Mouse (Mus musculus) megakaryocyte, embryonic 14.5 days (primary cell): ENCODE measurements around the gene Fasn. TPM values are rescaled to one million over a fixed set of nuclear protein-coding genes. Genes with fewer than 3 reads are reported as not detected.
A peak's percentile ranks its signal among the peaks of the same experiment; 100 is the strongest.
"Not testable (repeated sequence)": the region's sequence is repeated elsewhere in the genome, so short reads cannot be mapped to it uniquely, and the experiment has no call there.

ENCODE experiments used
- H3K27me3 ChIP-seq: replicated peaks from 2 replicates; pipeline ENCODE3; 2012; ENCODE audit warnings: inconsistent platforms
- H3K36me3 ChIP-seq: replicated peaks from 2 replicates; pipeline ENCODE3; 2012; ENCODE audit warnings: low read length, inconsistent platforms, mixed read lengths
- H3K4me1 ChIP-seq: 2 replicates; pipeline ENCODE4 v1.6.1; 2012; ENCODE audit warnings: inconsistent platforms
- H3K4me3 ChIP-seq: replicated peaks from 2 replicates; pipeline ENCODE3; 2012; ENCODE audit warnings: moderate library complexity, mild to moderate bottlenecking, inconsistent platforms
- H3K9me3 ChIP-seq: 2 replicates; pipeline ENCODE4 v1.6.1; 2012; ENCODE audit warnings: inconsistent platforms
- FLI1 ChIP-seq: IDR thresholded peaks from 2 replicates; pipeline ENCODE4 v1.6.1; 2012; ENCODE audit warnings: low read length, inconsistent platforms, mixed read lengths
- GATA1 ChIP-seq: IDR thresholded peaks from 3 replicates; pipeline ENCODE4 v1.6.1; 2012; ENCODE audit warnings: mixed read lengths, low read length, inconsistent platforms, borderline replicate concordance
- polyA plus RNA-seq: library from polyadenylated mRNA; stranded (reverse); fragments of >175 nt; gene quantifications from 2 replicates; pipeline ENCODE4 v1.2.3, GENCODE M21; 2012; ENCODE audit warnings: low replicate concordance; ENCODE audit not compliant: insufficient read depth

The Fasn gene
- polyA plus RNA-seq: 328 and 589 TPM in 2 replicates

DNA sequence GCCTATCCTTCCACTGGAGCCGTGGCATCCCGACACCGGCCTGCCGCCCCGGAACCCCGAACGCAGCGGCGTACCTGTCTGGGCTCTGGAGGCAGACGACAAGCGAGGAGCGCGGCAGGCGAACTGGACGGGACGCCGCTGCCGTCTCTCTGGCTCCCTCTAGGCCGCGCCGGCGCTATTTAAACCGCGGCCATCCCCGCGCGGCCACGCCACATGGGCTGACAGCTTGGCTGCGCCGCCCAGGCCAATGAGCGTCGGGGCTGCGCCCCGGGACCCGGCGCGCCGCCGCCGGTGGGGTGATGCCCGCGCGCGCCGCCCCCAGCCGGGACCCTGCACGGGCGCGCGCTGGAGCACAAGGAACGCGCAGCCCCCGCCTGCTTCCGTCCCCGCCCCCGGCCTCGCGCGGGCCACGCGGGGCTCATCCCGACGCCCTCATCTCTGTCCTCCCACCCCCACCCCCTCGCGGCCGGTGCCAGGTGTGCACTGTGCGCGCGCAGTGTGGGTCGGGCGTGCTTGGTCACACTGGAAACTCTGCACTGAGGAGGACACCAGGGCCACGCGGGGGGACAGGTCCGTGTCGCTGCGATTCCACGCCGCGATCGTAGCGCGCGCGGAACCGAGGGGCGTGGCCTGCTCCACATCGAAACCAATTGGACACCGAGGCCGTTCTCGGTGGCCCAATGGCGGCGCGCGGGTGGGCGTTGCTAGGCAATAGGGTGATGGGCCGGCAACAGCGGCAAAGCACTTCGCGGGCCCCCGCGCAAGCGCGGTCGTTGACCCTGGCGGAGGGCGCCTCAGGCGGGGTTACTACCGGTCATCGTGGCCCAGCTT is at the start of gene Fasn:
Gene Fasn, minus strand, starts transcription at position 592 of the 831 bp plus-strand sequence.
- Histone ChIP-seq H3K4me1 (peaks cover 93% of the 10 kb centered on the region), H3K9me3 (no peaks in the 10 kb centered on the region), H3K27me3 (no peaks in the 10 kb centered on the region), H3K36me3 (peaks cover 47% of the 10 kb centered on the region), H3K4me3 (peak within 1 kb of the TSS; percentile 99)
- TF ChIP-seq GATA1: no peak
- TF ChIP-seq FLI1: no peak

DNA sequence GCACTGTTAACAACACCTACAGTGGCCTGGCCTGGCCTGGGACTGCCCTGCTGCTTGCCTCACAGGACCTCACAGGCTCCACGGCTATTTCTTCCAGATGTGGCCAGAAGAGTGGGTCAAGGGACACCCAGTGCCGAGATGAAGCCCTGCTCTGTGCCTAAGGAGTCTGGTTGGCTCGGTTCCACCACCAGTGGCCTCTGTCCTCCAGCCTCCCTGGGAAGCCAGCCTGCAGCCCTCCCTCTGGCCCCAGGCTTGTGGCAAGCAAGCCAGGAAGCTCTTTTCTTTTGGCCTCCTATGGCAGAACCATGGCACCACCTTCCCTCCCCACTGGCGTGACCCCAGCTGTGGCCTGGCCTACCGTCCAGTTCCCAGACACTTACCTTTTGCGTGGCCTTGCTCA is 48.9 kb upstream of the Fasn start:
- Histone ChIP-seq H3K4me1 (0 out of 2 replicates have a peak, but pooled peaks cover 3% of the 10 kb centered on the region), H3K4me3 (no peak overlapping the region), H3K36me3 (peaks cover 42% of the 10 kb centered on the region), H3K27me3 (peaks cover 5% of the 10 kb centered on the region), H3K9me3 (no peaks in the 10 kb centered on the region)
- no peak for TF ChIP-seq GATA1
- no peak for TF ChIP-seq FLI1

DNA sequence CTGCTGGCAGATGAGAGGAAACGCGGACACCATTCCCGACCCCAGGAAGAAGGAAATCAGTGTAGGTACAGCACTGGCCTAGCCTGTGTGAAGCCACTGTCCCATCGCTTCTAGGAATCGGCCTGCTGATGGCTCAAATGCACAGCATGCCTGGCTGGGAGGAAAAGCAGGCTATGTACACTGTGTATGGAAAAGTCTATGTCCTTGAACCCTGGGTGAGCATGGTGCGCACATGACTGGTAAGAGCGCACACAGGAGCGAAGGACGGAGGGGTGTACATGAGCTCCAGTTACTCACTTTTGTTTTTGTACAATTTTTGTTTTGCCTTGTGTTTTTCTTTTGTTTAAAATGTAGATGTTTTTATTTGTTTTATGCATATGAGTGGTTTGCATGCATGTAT is 47.2 kb upstream of the Fasn start:
- TF ChIP-seq GATA1 (no peak), FLI1 (no peak)
- Histone ChIP-seq H3K4me1 (0 out of 2 replicates have a peak, but pooled peaks cover 3% of the 10 kb centered on the region), H3K27me3 (peaks cover 5% of the 10 kb centered on the region), H3K36me3 (peaks cover 31% of the 10 kb centered on the region), H3K9me3 (no peaks in the 10 kb centered on the region), H3K4me3 (no peak overlapping the region)

DNA sequence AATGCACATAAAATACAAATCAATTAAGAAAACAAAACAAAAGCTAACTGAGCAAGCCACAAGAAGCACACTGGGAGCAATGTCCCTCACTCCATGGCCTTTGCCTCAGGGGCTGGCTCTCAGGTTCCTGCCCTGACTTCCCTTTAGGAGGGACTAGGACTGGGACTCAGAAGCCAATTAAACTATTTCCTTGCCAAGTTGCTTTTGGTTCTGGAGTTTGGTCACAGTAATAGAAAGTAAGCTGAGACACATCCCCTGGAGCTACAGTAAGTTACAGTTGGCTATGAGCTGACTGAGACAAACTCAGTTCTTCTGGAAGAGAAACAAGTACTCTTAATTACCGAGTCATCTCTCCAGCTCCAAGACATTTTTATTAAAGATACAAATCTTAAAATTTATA is 41.5 kb upstream of the Fasn start:
- Histone ChIP-seq H3K36me3 (peaks cover 36% of the 10 kb centered on the region), H3K27me3 (no peaks in the 10 kb centered on the region), H3K9me3 (no peaks in the 10 kb centered on the region), H3K4me1 (0 out of 2 replicates have a peak, but pooled peaks cover 3% of the 10 kb centered on the region), H3K4me3 (no peak overlapping the region)
- TF ChIP-seq GATA1: no peak
- no peak for TF ChIP-seq FLI1

DNA sequence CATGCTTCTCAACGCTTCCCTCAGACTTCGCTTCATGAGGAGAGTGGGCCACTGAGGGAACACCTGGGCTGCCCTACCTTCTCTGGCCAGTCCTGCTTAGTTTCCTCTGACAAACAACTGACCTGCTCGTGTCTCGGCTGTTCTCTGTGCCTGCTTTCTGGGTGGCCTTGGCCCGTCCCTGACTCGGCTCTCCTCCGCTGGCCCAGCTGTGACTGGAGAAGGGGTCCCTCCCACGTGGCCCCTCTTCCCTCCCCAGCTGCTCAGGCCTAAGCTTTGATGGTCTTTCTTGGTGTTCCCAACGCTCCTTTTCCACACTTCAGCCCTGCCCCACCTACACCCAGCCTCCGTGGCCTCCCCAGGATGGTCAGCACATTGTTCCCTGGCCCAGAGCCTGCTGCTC is 38.5 kb upstream of the Fasn start:
- H3K9me3 ChIP-seq: no peaks in the 10 kb centered on the region
- TF ChIP-seq GATA1 (no peak), FLI1 (no peak)
- H3K27me3 ChIP-seq: peaks cover 2% of the 10 kb centered on the region
- no peak overlapping the region for H3K4me3 ChIP-seq
- no peaks in the 10 kb centered on the region for H3K4me1 ChIP-seq
- H3K36me3 ChIP-seq: peaks cover 52% of the 10 kb centered on the region

DNA sequence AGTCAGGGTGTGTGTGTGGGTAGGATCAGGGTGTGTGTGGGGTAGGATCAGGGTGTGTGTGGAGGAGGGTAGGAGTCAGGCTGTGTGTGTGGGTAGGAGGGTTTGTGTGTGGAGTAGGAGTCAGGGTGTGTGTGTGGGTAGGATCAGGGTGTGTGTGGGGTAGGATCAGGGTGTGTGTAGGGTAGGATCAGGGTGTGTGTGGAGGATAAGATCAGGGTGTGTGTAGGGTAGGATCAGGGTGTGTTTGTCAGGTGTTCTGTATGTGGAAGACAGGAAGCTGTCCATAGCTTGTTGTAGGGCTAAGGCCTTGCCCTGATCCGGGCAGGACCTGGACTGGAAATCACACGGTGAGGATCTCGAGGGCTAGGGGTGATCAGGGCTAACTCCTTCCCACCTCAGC is 31.6 kb upstream of the Fasn start:
- not testable (repeated sequence) for H3K27me3 ChIP-seq, H3K4me3 ChIP-seq, H3K9me3 ChIP-seq
- H3K4me1 ChIP-seq: peaks cover 27% of the 10 kb centered on the region
- H3K36me3 ChIP-seq: peaks cover 40% of the 10 kb centered on the region

DNA sequence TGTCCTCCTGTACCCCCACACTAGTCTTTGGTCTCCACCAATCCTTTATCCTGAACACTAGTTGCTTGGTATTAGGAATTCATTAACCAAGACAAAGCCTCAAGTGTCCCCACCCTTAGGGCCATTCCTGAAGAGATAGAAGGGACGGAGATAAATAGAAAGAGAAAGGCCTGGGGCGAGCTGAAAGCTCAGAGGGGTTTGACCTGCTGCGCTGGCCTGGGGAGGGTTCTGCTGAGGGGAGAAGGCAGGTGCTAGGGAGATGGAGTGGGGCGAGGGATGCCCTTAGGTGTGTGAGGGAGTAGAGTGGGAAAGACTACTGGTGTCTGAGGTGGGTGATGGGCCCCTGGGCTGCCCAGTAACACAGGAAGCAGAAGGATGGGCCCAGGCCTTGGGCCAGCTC is 29.4 kb upstream of the Fasn start:
- Histone ChIP-seq H3K27me3 (peaks cover 4% of the 10 kb centered on the region), H3K4me1 (peaks cover 38% of the 10 kb centered on the region), H3K36me3 (peaks cover 20% of the 10 kb centered on the region), H3K9me3 (no peaks in the 10 kb centered on the region), H3K4me3 (no peak overlapping the region)
- TF ChIP-seq GATA1 (no peak), FLI1 (no peak)

DNA sequence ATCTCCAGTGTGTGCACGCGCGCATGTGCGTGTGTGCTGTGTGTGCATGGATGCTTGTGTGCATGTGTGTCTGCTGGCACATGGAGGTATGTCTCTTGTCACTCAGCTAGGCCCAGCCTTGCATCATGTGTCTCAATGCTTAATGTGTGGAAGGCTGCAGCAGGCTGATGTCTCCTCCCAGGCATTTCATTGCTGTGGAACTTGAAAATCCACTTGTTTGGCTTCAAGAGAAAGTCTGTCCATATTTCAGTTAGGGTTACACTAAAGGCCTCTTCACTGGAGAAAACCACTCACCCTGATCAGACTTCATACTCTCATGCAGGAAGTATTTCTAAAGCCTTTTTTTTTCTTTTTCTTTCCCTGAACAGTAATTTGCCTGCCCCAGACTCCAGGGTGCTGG is 28.8 kb upstream of the Fasn start:
- H3K27me3 ChIP-seq: peaks cover 4% of the 10 kb centered on the region
- H3K4me3 ChIP-seq: peak overlapping the region; percentile 7
- no peaks in the 10 kb centered on the region for H3K9me3 ChIP-seq
- H3K36me3 ChIP-seq: peaks cover 14% of the 10 kb centered on the region
- H3K4me1 ChIP-seq: peaks cover 38% of the 10 kb centered on the region
- no peak for TF ChIP-seq GATA1
- TF ChIP-seq FLI1: no peak

DNA sequence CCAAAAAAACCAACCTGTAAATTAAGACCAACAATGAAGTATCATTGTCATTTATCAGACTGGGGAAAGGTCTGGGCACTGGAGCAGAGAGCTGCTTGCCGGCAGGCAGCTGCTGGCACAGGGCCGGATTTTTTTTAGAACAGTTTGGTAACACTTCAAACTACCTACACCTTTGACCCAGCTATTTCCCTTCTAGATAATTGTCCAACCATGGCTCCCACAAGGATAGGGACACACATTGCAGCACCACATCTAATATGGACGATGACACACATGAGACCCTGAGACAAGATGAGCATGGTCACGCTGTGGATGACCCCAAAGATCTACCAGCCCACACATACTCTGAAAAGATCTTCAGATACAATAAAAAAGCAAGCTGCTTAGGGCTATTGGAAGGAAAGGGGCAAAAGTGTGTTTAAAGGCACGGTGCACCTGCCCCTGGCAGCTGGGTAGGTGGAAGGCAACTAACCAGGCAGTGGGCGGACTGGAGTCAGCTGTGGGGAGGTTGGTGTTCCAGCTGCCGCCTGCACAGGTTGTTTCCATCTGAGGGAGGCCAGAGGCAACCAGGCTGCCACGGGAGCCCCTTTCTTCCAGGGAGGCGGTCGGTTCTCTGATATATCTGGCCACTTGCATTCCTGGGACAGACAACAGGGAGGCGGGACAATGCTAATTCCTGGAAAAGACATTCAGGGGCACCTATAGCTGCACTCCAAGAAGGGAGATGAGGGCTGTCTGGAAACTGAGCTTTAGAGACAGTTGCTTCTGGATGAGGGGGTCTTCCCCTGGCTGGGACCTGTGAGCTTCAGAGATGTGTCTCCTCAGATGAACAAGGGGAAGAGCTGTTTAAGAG is 28.0 kb upstream of the Fasn start:
- Histone ChIP-seq H3K27me3 (peaks cover 2% of the 10 kb centered on the region), H3K4me1 (peaks cover 38% of the 10 kb centered on the region), H3K4me3 (no peak overlapping the region), H3K36me3 (peaks cover 8% of the 10 kb centered on the region), H3K9me3 (no peaks in the 10 kb centered on the region)
- TF ChIP-seq GATA1: no peak
- no peak for TF ChIP-seq FLI1

DNA sequence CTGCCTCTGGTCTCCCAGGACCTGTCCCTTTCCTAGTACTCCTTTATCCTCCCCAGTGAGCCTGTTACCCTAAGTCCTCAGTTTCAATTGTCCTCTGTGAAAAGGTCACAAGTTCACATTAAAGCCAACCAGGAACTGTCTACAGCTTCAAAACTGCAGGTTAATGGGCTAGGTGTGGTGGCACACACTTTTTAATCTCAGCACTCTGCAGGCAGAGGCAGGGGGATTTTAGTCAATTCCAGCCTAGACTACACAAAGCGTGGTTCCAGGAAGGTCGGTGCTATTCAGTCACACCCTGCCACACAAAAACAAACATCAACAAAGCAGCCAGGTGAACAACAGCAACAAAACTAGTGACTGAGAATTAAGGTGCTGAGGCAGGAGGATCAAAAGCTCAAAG is 27.2 kb upstream of the Fasn start:
- Histone ChIP-seq H3K36me3 (peaks cover 5% of the 10 kb centered on the region), H3K27me3 (peaks cover 2% of the 10 kb centered on the region), H3K4me1 (peaks cover 38% of the 10 kb centered on the region), H3K9me3 (no peaks in the 10 kb centered on the region), H3K4me3 (no peak overlapping the region)
- TF ChIP-seq FLI1 (no peak), GATA1 (no peak)
